Mouse (Mus musculus) MEL (cell line): Measurements from ENCODE around the gene Gm14443.

ENCODE experiments used
- GABPA ChIP-seq: IDR thresholded peaks from 2 replicates; pipeline ENCODE4 v1.6.1; 2012; ENCODE audit warnings: low read depth, mild to moderate bottlenecking, inconsistent platforms, low read length, improper control_type of control experiment, moderate library complexity
- GATA1 ChIP-seq: IDR thresholded peaks from 2 replicates; pipeline ENCODE4 v1.6.1; 2011; ENCODE audit warnings: low read depth, low read length, improper control_type of control experiment
- MAFK ChIP-seq: IDR thresholded peaks from 2 replicates; pipeline ENCODE4 v1.6.1; 2011; ENCODE audit warnings: low read depth, mild to moderate bottlenecking, low read length, improper control_type of control experiment, borderline replicate concordance
- MAX ChIP-seq: IDR thresholded peaks from 2 replicates; pipeline ENCODE4 v1.6.1; 2011; ENCODE audit warnings: low read length, improper control_type of control experiment
- MEF2A ChIP-seq: IDR thresholded peaks from 2 replicates; pipeline ENCODE4 v1.6.1; 2014; ENCODE audit warnings: low read depth, mild to moderate bottlenecking, inconsistent platforms, low read length, improper control_type of control experiment; ENCODE audit not compliant: poor library complexity, insufficient replicate concordance, severe bottlenecking; ENCODE audit errors: extremely low read depth
- POLR2A ChIP-seq, 2 experiments: IDR thresholded peaks; 2 replicates each; pipeline ENCODE4 v1.6.1; 2011 to 2012; ENCODE audit warnings: low read length in 2 of 2, mild to moderate bottlenecking in 2 of 2, control low read depth in 1 of 2, improper control_type of control experiment in 1 of 2, low read depth in 1 of 2, moderate library complexity in 1 of 2; ENCODE audit not compliant: control insufficient read depth in 1 of 2, insufficient read depth in 1 of 2, poor library complexity in 1 of 2
- TCF12 ChIP-seq: IDR thresholded peaks from 2 replicates; pipeline ENCODE4 v1.6.1; 2014; ENCODE audit warnings: low read depth, mild to moderate bottlenecking, inconsistent platforms, low read length, improper control_type of control experiment, moderate library complexity
- ZNF384 ChIP-seq: IDR thresholded peaks from 2 replicates; pipeline ENCODE4 v1.6.1; 2012; ENCODE audit warnings: low read depth, mild to moderate bottlenecking, inconsistent platforms, low read length, improper control_type of control experiment

- TF ChIP-seq ZNF384 (no peak), POLR2A (IDR thresholded peaks at IDR 0.05; ENCODE audit: control insufficient read depth in 1 of 2, insufficient read depth in 1 of 2, low read depth in 1 of 2, low read length in 2 of 2, poor library complexity in 1 of 2) (no peak), MAFK (no peak), GABPA (no peak), MEF2A (no peak), GATA1 (no peak), MAX (no peak), TCF12 (no peak)
These were observed 17.0 kb downstream of the Gm14443 start for GRCm38 (mm10) chr2:175158642-175159041.
